Mouse (Mus musculus) olfactory bulb, adult 2 months (tissue): ENCODE measurements at regions not wholly inside any gene's neighbourhood (a gene's known extent, or its start where the extent isn't known, plus 50 kb on each side); places are given as distances from the start of the nearest gene placed in this dataset.

Source experiments
- CTCF ChIP-seq: fragments of 200-500 bp; IDR thresholded peaks from 2 replicates; pipeline ENCODE4 v1.5.1; 2012; ENCODE audit warnings: low read depth, mild to moderate bottlenecking, low read length, moderate library complexity; ENCODE audit not compliant: insufficient read depth
- POLR2A ChIP-seq: fragments of 200-500 bp; IDR thresholded peaks from 2 replicates; pipeline ENCODE4 v1.6.1; 2012; ENCODE audit warnings: mild to moderate bottlenecking, low read depth, low read length, moderate library complexity; ENCODE audit not compliant: insufficient read depth

- TF ChIP-seq POLR2A (no peak), CTCF (no peak)
Measured at GRCm38 (mm10) chr2:117871507-117872282, 240.0 kb upstream of the Thbs1 start.
